Mouse (Mus musculus) G1E (cell line): ENCODE data around the gene Sec24d.

ENCODE experiments used
- CTCF ChIP-seq: IDR thresholded peaks from 2 replicates; pipeline ENCODE4 v1.5.1; 2012; ENCODE audit warnings: low read depth, low read length, inconsistent platforms, mixed read lengths
- GATA1 ChIP-seq: IDR thresholded peaks from 2 replicates; pipeline ENCODE4 v1.6.1; 2012; ENCODE audit warnings: borderline replicate concordance, low read length, inconsistent platforms, mixed read lengths
- POLR2AphosphoS5 ChIP-seq: IDR thresholded peaks from 2 replicates; pipeline ENCODE4 v1.6.1; 2012; ENCODE audit warnings: low read depth, low read length, inconsistent platforms; ENCODE audit not compliant: insufficient replicate concordance
- TAL1 ChIP-seq: conservative IDR thresholded peaks from 2 replicates; pipeline ENCODE4 v1.6.1; 2012; ENCODE audit warnings: low read depth, low read length, inconsistent platforms, mixed read lengths

DNA sequence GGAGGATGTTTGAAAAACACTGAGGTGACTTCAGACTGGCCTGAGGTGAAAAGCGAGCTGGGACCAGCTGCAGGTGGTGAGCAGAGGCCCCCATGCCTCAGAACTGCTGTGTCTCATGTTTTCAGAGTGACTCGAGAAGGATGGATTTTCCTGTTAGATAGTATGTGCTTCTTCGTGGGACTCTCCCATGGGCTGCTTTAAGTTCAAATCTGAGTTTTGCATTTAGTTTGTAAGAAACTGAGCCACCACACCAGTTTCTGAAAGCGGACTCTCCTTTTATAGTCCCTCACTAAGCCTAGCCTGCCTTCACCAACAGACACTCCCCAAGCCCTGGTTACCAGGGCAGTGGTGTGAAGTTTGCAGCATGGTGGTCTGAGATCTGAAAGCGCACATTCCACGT is 70.6 kb downstream of the Sec24d start:
- TF ChIP-seq CTCF (no peak), GATA1 (no peak), POLR2AphosphoS5 (no peak), TAL1 (no peak)
